Mouse (Mus musculus): ENCODE measurements around the gene Eif3f.
A peak's percentile ranks its signal among the peaks of the same experiment; 100 is the strongest.

Eif3f gene

GRCm38 (mm10) chr7:108933794-108934731 lies at the start of gene Eif3f:
TSS of gene Eif3f (plus strand) at chr7:108934417.
- DNase-seq (ENCODE audit: low spot score in 2 of 2), result peak; percentile 92

GRCm38 (mm10) chr7:108884906-108885305 lies 49.3 kb upstream of the Eif3f start, which contains the start of gene Olfr518:
TSS of gene Olfr518 (minus strand) at chr7:108885006.
- DNase-seq (ENCODE audit: low spot score in 2 of 2), result no peak

- DNase-seq (ENCODE audit: low spot score in 2 of 2), result no peak
These were observed 39.9 kb upstream of the Eif3f start, which contains the start of gene Olfr519 for GRCm38 (mm10) chr7:108894320-108894719. TSS of gene Olfr519 (minus strand) at chr7:108894420.

GRCm38 (mm10) chr7:108903969-108904368 lies 30.2 kb upstream of the Eif3f start:
- DNase-seq (ENCODE audit: low spot score in 2 of 2), result no peak

- DNase-seq (ENCODE audit: low spot score in 2 of 2), result no peak
These were observed 7.2 kb upstream of the Eif3f start for GRCm38 (mm10) chr7:108927043-108927442.

GRCm38 (mm10) chr7:108928280-108929188 lies 5.7 kb upstream of the Eif3f start:
- no peak for DNase-seq (ENCODE audit: low spot score in 2 of 2)

- DNase-seq (ENCODE audit: low spot score in 2 of 2), result no peak
These were observed 4.4 kb upstream of the Eif3f start, which contains the start of gene Nlrp10 for GRCm38 (mm10) chr7:108929726-108930393. TSS of gene Nlrp10 (minus strand) at chr7:108930178.

- no peak for DNase-seq (ENCODE audit: low spot score in 2 of 2)
These were observed 619 bp downstream of the Eif3f start for GRCm38 (mm10) chr7:108934836-108935235.

GRCm38 (mm10) chr7:108935411-108935810 lies 1.2 kb downstream of the Eif3f start:
- no peak for DNase-seq (ENCODE audit: low spot score in 2 of 2)

GRCm38 (mm10) chr7:108936591-108936990 lies 2.4 kb downstream of the Eif3f start:
- DNase-seq (ENCODE audit: low spot score in 2 of 2), result no peak

- DNase-seq (ENCODE audit: low spot score in 2 of 2), result peak; percentile 19 to 58
These were observed 7.2 kb downstream of the Eif3f start for GRCm38 (mm10) chr7:108941466-108941865.

GRCm38 (mm10) chr7:108944002-108944401 lies 9.8 kb downstream of the Eif3f start:
- no peak for DNase-seq (ENCODE audit: low spot score in 2 of 2)

GRCm38 (mm10) chr7:108948611-108949010 lies 14.4 kb downstream of the Eif3f start:
- DNase-seq (ENCODE audit: low spot score in 2 of 2), result no peak

- DNase-seq (ENCODE audit: low spot score in 2 of 2), result no peak
These were observed 15.1 kb downstream of the Eif3f start for GRCm38 (mm10) chr7:108949301-108949700.

- DNase-seq (ENCODE audit: low spot score in 2 of 2), result no peak
These were observed 16.1 kb downstream of the Eif3f start, which contains the start of gene Tub for GRCm38 (mm10) chr7:108950312-108950761. TSS of gene Tub (plus strand) at chr7:108950338.

- no peak for DNase-seq (ENCODE audit: low spot score in 2 of 2)
These were observed 16.6 kb downstream of the Eif3f start for GRCm38 (mm10) chr7:108950762-108951331.

GRCm38 (mm10) chr7:108952801-108953200 lies 18.6 kb downstream of the Eif3f start:
- no peak for DNase-seq (ENCODE audit: low spot score in 2 of 2)

GRCm38 (mm10) chr7:108954185-108954584 lies 20.0 kb downstream of the Eif3f start:
- DNase-seq (ENCODE audit: low spot score in 2 of 2), result no peak

GRCm38 (mm10) chr7:108957734-108958133 lies 23.5 kb downstream of the Eif3f start:
- DNase-seq (ENCODE audit: low spot score in 2 of 2), result no peak

- no peak for DNase-seq (ENCODE audit: low spot score in 2 of 2)
These were observed 31.8 kb downstream of the Eif3f start for GRCm38 (mm10) chr7:108965968-108966367.
